Mouse (Mus musculus) hindbrain, embryonic 16.5 days (tissue): Measurements from ENCODE around the gene Lamc2. TPM values are rescaled to one million over a fixed set of nuclear protein-coding genes. Genes with fewer than 3 reads are reported as not detected.

Experiments used
- ATAC-seq: fragments of 200-750 bp; cut with Nextera tagmentation; 2 replicates; pipeline ENCODE4 v1.8.0; 2017; ENCODE audit warnings: moderate TSS enrichment, moderate library complexity
- H3K27ac ChIP-seq: fragments of 300-500 bp; sonication (generic); 2 replicates; pipeline ENCODE4 v1.5.1; 2014; ENCODE audit warnings: low read depth, mild to moderate bottlenecking, control low read depth, low read length, moderate library complexity
- H3K27me3 ChIP-seq: fragments of 300-500 bp; sonication (generic); replicated peaks from 2 replicates; pipeline ENCODE4 v1.6.1; 2014; ENCODE audit warnings: low read length; ENCODE audit not compliant: control insufficient read depth, insufficient read depth
- H3K36me3 ChIP-seq: fragments of 300-500 bp; sonication (generic); 2 replicates; pipeline ENCODE4 v1.6.1; 2014; ENCODE audit warnings: mild to moderate bottlenecking, low read length, moderate library complexity, mixed read lengths; ENCODE audit not compliant: control insufficient read depth, insufficient read depth
- H3K4me1 ChIP-seq: fragments of 300-500 bp; sonication (generic); 2 replicates; pipeline ENCODE4 v1.6.1; 2014; ENCODE audit warnings: low read depth, low read length; ENCODE audit not compliant: control insufficient read depth, insufficient read depth
- H3K4me2 ChIP-seq: fragments of 300-500 bp; sonication (generic); 2 replicates; pipeline ENCODE4 v1.6.1; 2014; ENCODE audit warnings: mild to moderate bottlenecking, low read length, control low read depth, moderate library complexity
- H3K4me3 ChIP-seq: fragments of 300-500 bp; sonication (generic); 2 replicates; pipeline ENCODE4 v1.5.1; 2014; ENCODE audit warnings: mild to moderate bottlenecking, low read length, control low read depth, moderate library complexity
- H3K9ac ChIP-seq: fragments of 300-500 bp; sonication (generic); 2 replicates; pipeline ENCODE4 v1.6.1; 2014; ENCODE audit warnings: low read depth, mild to moderate bottlenecking, control low read depth, low read length, moderate library complexity
- H3K9me3 ChIP-seq: fragments of 300-500 bp; sonication (generic); 2 replicates; pipeline ENCODE4 v1.6.1; 2014; ENCODE audit warnings: mild to moderate bottlenecking, low read length, moderate library complexity; ENCODE audit not compliant: control insufficient read depth
- WGBS: fragments of 180-500 bp; shearing (Covaris S2); extraction: QIAGEN DNeasy Blood & Tissue Kit; methylation state at CpG from one replicate; pipeline ENCODE4 v1.1.7; 2014; 5-methylcytosine and 5-hydroxymethylcytosine counted together
- polyA plus RNA-seq: library from polyadenylated mRNA; unstranded; fragments of >200 nt; fragmentation: Nextera tagmentation; extraction: Ambion mirVana; gene quantifications from 2 replicates; pipeline ENCODE4 v1.2.1, GENCODE M21; 2015

The Lamc2 gene
- polyA plus RNA-seq, 1 experiment from 2014 or later, result 2.5 TPM

GRCm38 (mm10) chr1:153140265-153140664 is 46.0 kb downstream of the Lamc2 start:
- no peaks in the 10 kb centered on the region for H3K36me3 ChIP-seq
- 77% methylated on average over 11 of the region's 11 CpGs for WGBS
- H3K27ac ChIP-seq, result no peak overlapping the region
- no peaks in the 10 kb centered on the region for H3K4me1 ChIP-seq
- H3K4me3 ChIP-seq, result no peak overlapping the region
- H3K4me2 ChIP-seq, result no peak overlapping the region
- no peak overlapping the region for H3K9ac ChIP-seq
- no peaks in the 10 kb centered on the region for H3K27me3 ChIP-seq
- H3K9me3 ChIP-seq, result no peaks in the 10 kb centered on the region
- no peak for ATAC-seq

- ATAC-seq, result no peak
- H3K4me2 ChIP-seq, result no peak overlapping the region
- H3K27ac ChIP-seq, result no peak overlapping the region
- no peaks in the 10 kb centered on the region for H3K4me1 ChIP-seq
- H3K27me3 ChIP-seq, result no peaks in the 10 kb centered on the region
- H3K9ac ChIP-seq, result no peak overlapping the region
- no peaks in the 10 kb centered on the region for H3K9me3 ChIP-seq
- no peak overlapping the region for H3K4me3 ChIP-seq
- 85% methylated on average over 7 of the region's 7 CpGs for WGBS
- no peaks in the 10 kb centered on the region for H3K36me3 ChIP-seq
These were observed 46.6 kb downstream of the Lamc2 start for GRCm38 (mm10) chr1:153139635-153140034.

- H3K27me3 ChIP-seq, result no peaks in the 10 kb centered on the region
- H3K4me3 ChIP-seq, result no peak overlapping the region
- no peaks in the 10 kb centered on the region for H3K4me1 ChIP-seq
- no peaks in the 10 kb centered on the region for H3K9me3 ChIP-seq
- ATAC-seq, result no peak
- no peak overlapping the region for H3K9ac ChIP-seq
- 54% methylated on average over 5 of the region's 5 CpGs for WGBS
- H3K36me3 ChIP-seq, result no peaks in the 10 kb centered on the region
- H3K27ac ChIP-seq, result no peak overlapping the region
- H3K4me2 ChIP-seq, result no peak overlapping the region
These were observed 47.8 kb downstream of the Lamc2 start for GRCm38 (mm10) chr1:153138486-153138885.

- Histone ChIP-seq H3K9me3 (no peaks in the 10 kb centered on the region), H3K36me3 (no peaks in the 10 kb centered on the region), H3K4me1 (no peaks in the 10 kb centered on the region), H3K4me3 (no peak overlapping the region), H3K27ac (no peak overlapping the region), H3K4me2 (no peak overlapping the region), H3K9ac (no peak overlapping the region), H3K27me3 (no peaks in the 10 kb centered on the region)
- 82% methylated on average over 13 of the region's 13 CpGs for WGBS
- no peak for ATAC-seq
These were observed 49.6 kb downstream of the Lamc2 start for GRCm38 (mm10) chr1:153136647-153137046.

- Histone ChIP-seq H3K4me3 (no peak overlapping the region), H3K4me2 (no peak overlapping the region), H3K4me1 (no peaks in the 10 kb centered on the region), H3K9ac (no peak overlapping the region), H3K9me3 (no peaks in the 10 kb centered on the region), H3K36me3 (no peaks in the 10 kb centered on the region), H3K27ac (peak overlapping the region; percentile 64), H3K27me3 (no peaks in the 10 kb centered on the region)
- peak; percentile 86 for ATAC-seq
- 23% methylated on average over 9 of the region's 9 CpGs for WGBS
These were observed 52.1 kb downstream of the Lamc2 start for GRCm38 (mm10) chr1:153133865-153134781.

- WGBS, result 87% methylated on average over 11 of the region's 11 CpGs
- ATAC-seq, result no peak
- no peaks in the 10 kb centered on the region for H3K27me3 ChIP-seq
These were observed 56.1 kb downstream of the Lamc2 start for GRCm38 (mm10) chr1:153129992-153130713.

GRCm38 (mm10) chr1:153128780-153129179 is 57.5 kb downstream of the Lamc2 start:
- no peak for ATAC-seq
- Histone ChIP-seq H3K4me2 (no peak overlapping the region), H3K4me3 (no peak overlapping the region), H3K27ac (no peak overlapping the region), H3K36me3 (no peaks in the 10 kb centered on the region), H3K9me3 (no peaks in the 10 kb centered on the region), H3K4me1 (no peaks in the 10 kb centered on the region), H3K27me3 (no peaks in the 10 kb centered on the region), H3K9ac (no peak overlapping the region)
- 79% methylated on average over 8 of the region's 8 CpGs for WGBS

More at GRCm38 (mm10) chr1:153129992-153130713, 56.1 kb downstream of the Lamc2 start:
- Histone ChIP-seq H3K27ac (no peak overlapping the region), H3K9ac (no peak overlapping the region), H3K4me3 (no peak overlapping the region), H3K36me3 (no peaks in the 10 kb centered on the region), H3K4me2 (no peak overlapping the region), H3K4me1 (no peaks in the 10 kb centered on the region), H3K9me3 (no peaks in the 10 kb centered on the region)

GRCm38 (mm10) chr1:153127622-153128021 is 58.6 kb downstream of the Lamc2 start:
- no peak for ATAC-seq
- no peak overlapping the region for H3K4me3 ChIP-seq
- no peaks in the 10 kb centered on the region for H3K9me3 ChIP-seq
- WGBS, result 80% methylated on average over 4 of the region's 4 CpGs
- no peak overlapping the region for H3K9ac ChIP-seq
- H3K36me3 ChIP-seq, result no peaks in the 10 kb centered on the region
- no peaks in the 10 kb centered on the region for H3K27me3 ChIP-seq
- H3K4me1 ChIP-seq, result no peaks in the 10 kb centered on the region
- no peak overlapping the region for H3K27ac ChIP-seq
- no peak overlapping the region for H3K4me2 ChIP-seq
